Mouse (Mus musculus): ENCODE data around the gene Haus4. TPM values are rescaled to one million over a fixed set of nuclear protein-coding genes. Genes with fewer than 3 reads are reported as not detected.
A peak's percentile ranks its signal among the peaks of the same experiment; 100 is the strongest.

Gene Haus4
- 1 to 10 TPM; 2.6 to 3.4 TPM for total RNA-seq (2021)
- long read RNA-seq, transcript Haus4-201 (10 exons, 1,587 nt) = major isoform, 5 of 7 reads
- long read RNA-seq, partial matches to known transcripts = 2 of 7 reads
- long read RNA-seq, other reads (novel, unspliced or antisense) = 0 of 7 reads

DNA sequence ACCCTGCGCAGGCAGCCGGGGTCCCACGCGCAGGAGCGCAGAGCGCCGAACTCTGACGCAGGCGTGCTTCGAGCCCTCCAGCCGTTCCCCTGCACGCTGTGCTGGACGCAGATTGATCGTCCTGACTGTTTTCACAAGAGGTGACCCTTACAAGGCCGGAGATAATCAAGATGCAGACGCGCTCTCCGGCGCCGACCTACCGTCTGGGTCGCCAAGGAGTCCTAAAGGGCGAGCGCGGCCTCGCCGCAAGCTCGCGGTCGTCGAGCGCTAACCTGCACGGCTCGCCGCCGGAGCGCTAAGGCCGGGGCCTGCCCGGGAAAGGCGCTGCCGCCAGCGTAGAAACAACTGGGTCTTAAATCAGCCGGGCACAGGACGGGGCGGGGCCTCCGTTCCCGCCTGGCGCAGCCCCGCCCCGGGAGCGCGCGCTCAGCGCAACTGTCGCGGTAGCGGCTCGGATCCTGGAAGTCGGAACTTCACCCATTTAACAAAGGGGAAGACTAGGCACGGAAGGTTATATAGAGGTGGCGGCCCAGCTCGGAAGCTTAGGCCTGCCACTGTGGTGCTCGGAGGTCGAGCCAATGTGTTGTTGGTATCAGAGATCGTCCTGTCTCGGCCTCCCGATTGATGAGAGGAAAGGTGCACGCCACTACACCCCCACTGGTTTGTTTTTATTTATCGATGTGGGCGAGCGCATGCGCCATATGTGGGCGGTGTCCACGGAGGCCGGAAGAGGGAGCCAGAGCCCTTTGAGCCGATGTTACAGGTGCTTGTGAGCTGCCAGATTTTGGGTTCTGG lies at the start of gene Haus4:
Haus4 (minus strand) TSS at position 642 of the 795 bp plus-strand sequence.
- peak; percentile 50 to 66 for DNase-seq (ENCODE audit: low spot score in 2 of 2)

DNA sequence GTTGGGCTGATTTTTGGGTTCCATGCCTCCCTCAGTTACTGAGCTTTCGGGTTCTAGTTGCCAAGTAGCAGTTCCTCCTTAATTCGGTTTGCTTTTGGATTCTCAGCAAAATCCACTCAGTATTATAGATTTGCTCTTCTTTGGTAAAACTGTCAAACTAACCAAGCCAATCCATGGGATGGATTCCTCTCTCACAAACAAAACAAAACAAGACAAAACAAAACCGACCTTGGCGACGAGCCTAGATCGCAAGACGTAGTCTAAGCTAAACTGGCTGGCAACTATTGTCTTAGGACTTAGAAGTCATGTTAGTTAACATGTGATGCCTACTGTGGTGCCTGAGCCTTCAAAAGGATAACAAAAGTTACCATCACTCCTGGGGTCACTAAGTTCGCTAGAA lies 49.3 kb upstream of the Haus4 start:
- no peak for DNase-seq (ENCODE audit: low spot score in 2 of 2)

DNA sequence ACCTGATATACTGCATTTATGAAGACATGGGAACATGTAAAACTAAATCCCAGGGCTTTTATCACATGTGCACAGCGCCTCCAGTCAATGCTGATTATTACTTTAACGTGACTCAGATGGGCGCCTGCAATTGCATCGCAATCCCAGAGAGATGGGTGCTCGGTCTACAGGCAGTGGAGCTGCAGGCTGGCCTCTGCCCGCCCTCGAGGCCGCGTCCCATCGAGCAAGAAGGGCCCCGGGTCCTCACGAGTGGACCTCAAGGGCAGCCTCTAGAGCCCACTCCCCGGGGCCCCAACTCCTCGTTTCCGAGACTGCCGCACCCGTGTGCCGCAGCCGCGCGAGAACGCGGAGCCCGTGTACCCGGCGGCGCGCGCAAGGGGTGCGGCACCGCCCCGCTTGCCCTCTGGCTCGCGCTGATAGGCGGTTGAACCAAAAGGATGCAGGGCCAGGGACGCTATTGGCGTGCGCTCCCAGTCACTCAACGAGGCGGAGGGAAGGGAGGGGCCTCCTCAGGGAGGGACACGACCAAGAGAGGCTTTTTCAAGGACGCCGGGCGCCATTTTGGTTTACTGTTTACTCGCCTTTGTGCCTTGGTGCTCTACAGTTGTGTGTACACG lies 48.7 kb upstream of the Haus4 start:
- DNase-seq (ENCODE audit: low spot score in 2 of 2) = peak; percentile 94 to 98

- DNase-seq (ENCODE audit: low spot score in 2 of 2) = no peak
These were observed 48.2 kb upstream of the Haus4 start for GRCm38 (mm10) chr14:54602613-54603012.

DNA sequence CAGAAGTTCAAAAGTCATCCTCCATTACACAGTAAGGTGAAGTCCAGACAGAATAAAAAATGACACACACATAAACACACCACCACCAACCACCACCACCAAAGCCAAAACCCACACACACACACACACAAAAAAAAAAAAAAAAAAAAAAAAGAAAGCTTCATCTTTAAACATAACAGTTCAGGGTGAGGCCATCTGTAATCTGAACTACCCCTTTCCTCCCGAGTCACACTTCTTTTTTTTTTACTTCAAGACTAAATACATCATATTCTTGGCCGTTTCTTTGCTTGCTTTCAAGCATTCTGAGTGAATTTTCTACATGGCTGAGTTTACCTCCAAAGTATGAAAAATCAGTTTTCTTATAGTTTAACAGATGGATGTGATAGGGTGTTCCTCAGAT lies 47.2 kb upstream of the Haus4 start:
- DNase-seq (ENCODE audit: low spot score in 2 of 2) = no peak

DNA sequence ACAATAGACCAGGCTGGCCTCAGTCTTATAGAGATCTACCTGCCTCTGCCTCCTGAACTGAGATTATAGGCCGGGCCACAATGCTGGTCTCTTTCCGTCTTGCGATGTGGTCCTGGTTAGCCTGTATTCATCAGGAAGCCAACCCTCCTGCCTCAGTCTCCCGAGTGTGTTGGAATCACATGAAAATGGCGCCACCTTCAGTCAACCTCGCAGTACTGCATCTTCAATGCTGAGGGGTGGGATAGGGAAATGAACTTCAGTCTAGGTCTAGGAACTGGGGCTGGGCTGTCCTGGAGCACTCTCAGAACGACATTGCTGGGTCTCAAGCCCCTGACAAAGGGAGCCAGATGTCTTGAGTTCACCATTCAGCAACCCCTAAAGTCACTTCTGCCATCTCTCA lies 42.7 kb upstream of the Haus4 start:
- DNase-seq (ENCODE audit: low spot score in 2 of 2) = no peak

GRCm38 (mm10) chr14:54594631-54595414 lies 40.4 kb upstream of the Haus4 start:
- DNase-seq (ENCODE audit: low spot score in 2 of 2) = peak in 1 of 2 experiments; percentile 49

DNA sequence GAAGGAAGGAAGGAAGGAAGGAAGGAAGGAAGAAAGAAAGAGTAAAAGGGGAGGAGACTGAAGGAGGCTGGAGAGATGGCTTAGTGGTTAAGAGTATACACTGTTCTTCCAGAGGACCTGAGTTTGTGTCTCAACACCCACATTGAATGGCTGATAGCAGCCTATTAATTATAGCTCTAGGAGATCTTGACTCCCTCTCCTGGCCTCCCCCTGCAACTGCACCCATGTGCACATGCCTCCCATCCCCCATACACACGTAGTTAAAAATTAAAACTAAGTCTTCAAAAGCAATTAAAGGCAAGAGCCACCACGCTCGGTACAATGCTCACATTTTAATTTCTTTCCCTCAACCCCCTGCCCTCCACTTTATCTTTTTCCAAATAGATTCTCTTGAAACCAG lies 39.6 kb upstream of the Haus4 start:
- DNase-seq (ENCODE audit: low spot score in 2 of 2) = no peak

GRCm38 (mm10) chr14:54592319-54592934 lies 38.0 kb upstream of the Haus4 start:
- DNase-seq (ENCODE audit: low spot score in 2 of 2) = peak in 1 of 2 experiments; percentile 19

DNA sequence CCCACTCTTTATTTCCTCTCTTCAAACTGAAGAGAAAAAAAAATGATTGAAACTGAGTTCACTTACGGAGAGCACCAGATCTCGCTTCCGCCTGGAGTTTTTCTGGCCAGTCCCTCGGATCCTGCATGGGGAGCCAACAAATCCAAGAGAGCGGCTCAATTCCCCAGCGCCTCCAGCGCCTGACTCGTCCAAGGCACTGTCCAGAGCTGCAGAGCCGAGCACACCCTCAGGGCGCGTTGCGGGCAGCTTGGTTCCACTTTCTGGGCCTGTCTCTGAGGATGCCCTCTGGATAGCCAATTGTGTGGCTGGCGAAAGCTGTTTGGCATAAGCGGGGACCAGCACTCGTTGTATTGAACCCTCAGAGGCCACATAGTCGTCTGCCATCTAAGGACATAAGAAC lies 36.6 kb upstream of the Haus4 start:
- no peak for DNase-seq (ENCODE audit: low spot score in 2 of 2)

- DNase-seq (ENCODE audit: low spot score in 2 of 2) = peak in 1 of 2 experiments; percentile 72
These were observed 29.4 kb upstream of the Haus4 start for GRCm38 (mm10) chr14:54583681-54584338.

- DNase-seq (ENCODE audit: low spot score in 2 of 2) = no peak
These were observed 28.1 kb upstream of the Haus4 start for GRCm38 (mm10) chr14:54582536-54582935.

DNA sequence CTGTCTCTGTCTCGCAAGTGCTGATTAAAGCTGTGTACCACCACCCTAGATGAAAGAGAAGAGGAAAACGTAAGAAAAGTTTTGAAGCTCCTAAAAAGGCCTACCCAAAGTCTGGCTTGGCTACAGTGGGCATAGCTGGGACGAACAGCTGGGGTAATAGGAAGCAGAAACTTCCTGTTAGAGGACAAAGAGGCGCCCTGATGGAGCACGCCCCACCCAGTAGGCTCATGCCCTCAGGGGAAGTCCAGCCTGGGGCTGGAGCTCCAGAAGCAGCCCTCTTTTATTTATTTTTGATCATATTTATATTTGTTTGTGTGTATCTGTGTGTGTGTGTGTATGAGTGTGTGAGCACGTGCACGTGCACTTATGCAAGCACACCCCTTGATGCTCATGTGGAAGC lies 25.2 kb upstream of the Haus4 start:
- DNase-seq (ENCODE audit: low spot score in 2 of 2) = no peak

DNA sequence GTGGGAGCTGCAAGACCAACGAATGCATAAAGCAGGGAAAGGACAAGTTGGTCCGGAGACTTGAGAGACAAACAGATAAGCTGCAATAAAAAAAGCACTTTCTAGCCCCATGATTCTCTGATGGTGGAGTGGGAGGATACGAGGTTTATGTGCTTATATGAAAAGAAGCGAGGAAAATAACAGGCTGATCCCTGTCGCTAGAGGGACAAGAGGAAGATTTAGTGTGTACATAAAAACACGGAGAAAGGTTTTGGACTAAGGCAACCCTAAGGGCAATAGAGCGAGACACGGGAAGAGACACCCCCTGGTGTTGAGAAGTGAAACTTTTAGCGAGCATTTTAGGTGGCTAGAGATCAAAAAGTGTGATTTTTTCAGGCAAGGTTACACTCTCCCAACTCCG lies 23.6 kb upstream of the Haus4 start:
- peak in 1 of 2 experiments; percentile 33 for DNase-seq (ENCODE audit: low spot score in 2 of 2)

GRCm38 (mm10) chr14:54577089-54577982 lies 22.9 kb upstream of the Haus4 start, which contains the start of gene Ajuba:
Gene Ajuba (minus strand): TSS chr14:54577558.
- DNase-seq (ENCODE audit: low spot score in 2 of 2) = peak in 1 of 2 experiments; percentile 67

- no peak for DNase-seq (ENCODE audit: low spot score in 2 of 2)
These were observed 22.0 kb upstream of the Haus4 start for GRCm38 (mm10) chr14:54576241-54577088.

DNA sequence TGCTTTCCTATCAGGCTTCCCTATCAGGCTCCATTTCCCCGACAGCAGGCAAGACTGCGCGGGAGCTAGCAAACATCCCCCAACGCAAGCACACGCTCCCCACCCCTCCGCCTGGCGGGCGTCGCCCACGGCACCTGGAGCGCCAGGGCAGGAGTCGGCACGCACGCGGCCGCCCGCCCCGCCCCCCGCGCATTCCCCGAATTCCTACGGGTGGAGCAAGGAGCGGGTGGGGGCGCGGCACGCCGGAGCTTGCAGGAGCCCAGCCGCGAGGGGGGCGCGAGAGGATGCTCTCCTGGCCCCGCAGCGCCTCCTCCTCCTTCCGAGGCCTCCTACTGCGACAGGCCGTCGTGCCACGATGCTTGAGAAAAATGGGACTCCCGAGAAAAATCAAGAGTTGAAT lies 21.2 kb upstream of the Haus4 start:
- no peak for DNase-seq (ENCODE audit: low spot score in 2 of 2)

GRCm38 (mm10) chr14:54575031-54575430 lies 20.6 kb upstream of the Haus4 start:
- no peak for DNase-seq (ENCODE audit: low spot score in 2 of 2)

DNA sequence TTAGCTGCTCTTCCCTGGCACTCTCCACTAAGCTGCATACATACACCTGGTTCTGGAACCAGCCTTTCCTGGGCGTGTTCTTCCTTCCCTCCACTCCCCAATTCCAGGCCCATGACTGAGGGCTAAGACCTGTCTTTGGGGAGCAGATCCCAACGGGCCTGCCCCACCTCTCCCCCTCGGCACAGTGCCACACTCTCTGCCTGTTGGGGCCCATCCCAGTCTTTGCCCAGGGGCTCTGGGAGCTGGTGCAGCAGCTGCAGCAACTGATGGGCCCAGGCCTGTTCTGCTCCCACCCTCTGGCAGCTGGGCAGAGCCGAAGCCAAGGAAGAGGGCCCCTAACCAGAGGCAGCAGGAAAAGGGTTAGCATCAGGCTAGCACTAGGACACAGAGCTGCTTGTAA lies 19.8 kb upstream of the Haus4 start:
- no peak for DNase-seq (ENCODE audit: low spot score in 2 of 2)
